Mouse (Mus musculus) forebrain, embryonic 14.5 days (tissue): Measurements from ENCODE around the gene Fmo1. TPM values are rescaled to one million over a fixed set of nuclear protein-coding genes. Genes with fewer than 3 reads are reported as not detected.

Experiments
- ATAC-seq: fragments of 200-750 bp; cut with Nextera tagmentation; 2 replicates; pipeline ENCODE4 v1.8.0; 2017; ENCODE audit warnings: mild to moderate bottlenecking, moderate library complexity
- DNase-seq: peaks from one replicate; pipeline ENCODE4 v3.0.0-alpha.2; 2015; ENCODE audit warnings: low spot score
- H3K27ac ChIP-seq: fragments of 300-500 bp; sonication (generic); 2 replicates; pipeline ENCODE4 v1.5.1; 2014; ENCODE audit warnings: low read depth, mild to moderate bottlenecking, control low read depth, low read length, moderate library complexity
- H3K27me3 ChIP-seq: fragments of 300-500 bp; sonication (generic); replicated peaks from 2 replicates; pipeline ENCODE4 v1.6.1; 2014; ENCODE audit warnings: low read length, control low read depth, mixed read lengths; ENCODE audit not compliant: control insufficient read depth, insufficient read depth
- H3K36me3 ChIP-seq: fragments of 300-500 bp; sonication (generic); 2 replicates; pipeline ENCODE4 v1.6.1; 2014; ENCODE audit warnings: low read length, control low read depth; ENCODE audit not compliant: control insufficient read depth, insufficient read depth
- H3K4me1 ChIP-seq: fragments of 300-500 bp; sonication (generic); 2 replicates; pipeline ENCODE4 v1.6.1; 2014; ENCODE audit warnings: antibody characterized with exemption, low read length, control low read depth; ENCODE audit not compliant: control insufficient read depth, insufficient read depth
- H3K4me2 ChIP-seq: fragments of 300-500 bp; sonication (generic); 2 replicates; pipeline ENCODE4 v1.6.1; 2014; ENCODE audit warnings: mild to moderate bottlenecking, control low read depth, low read length
- H3K4me3 ChIP-seq: fragments of 300-500 bp; sonication (generic); 2 replicates; pipeline ENCODE4 v1.5.1; 2014; ENCODE audit warnings: low read depth, low read length, control low read depth
- H3K9ac ChIP-seq: fragments of 300-500 bp; sonication (generic); 2 replicates; pipeline ENCODE4 v1.6.1; 2014; ENCODE audit warnings: mild to moderate bottlenecking, low read length, control low read depth, moderate library complexity
- H3K9me3 ChIP-seq: fragments of 300-500 bp; sonication (generic); replicated peaks from 2 replicates; pipeline ENCODE4 v1.6.1; 2016; ENCODE audit warnings: low read length, control low read depth, mixed read lengths; ENCODE audit not compliant: control insufficient read depth
- WGBS: fragments of 180-500 bp; shearing (Covaris S2); extraction: QIAGEN DNeasy Blood & Tissue Kit; methylation state at CpG from one replicate; pipeline ENCODE4 v1.1.7; 2014; 5-methylcytosine and 5-hydroxymethylcytosine counted together
- polyA plus RNA-seq: library from polyadenylated mRNA; unstranded; fragments of >200 nt; fragmentation: Nextera tagmentation; extraction: Ambion mirVana; gene quantifications from 2 replicates; pipeline ENCODE4 v1.2.1, GENCODE M21; 2014

Fmo1 gene
- polyA plus RNA-seq = 18.1 and 24.8 TPM in 2 replicates

DNA sequence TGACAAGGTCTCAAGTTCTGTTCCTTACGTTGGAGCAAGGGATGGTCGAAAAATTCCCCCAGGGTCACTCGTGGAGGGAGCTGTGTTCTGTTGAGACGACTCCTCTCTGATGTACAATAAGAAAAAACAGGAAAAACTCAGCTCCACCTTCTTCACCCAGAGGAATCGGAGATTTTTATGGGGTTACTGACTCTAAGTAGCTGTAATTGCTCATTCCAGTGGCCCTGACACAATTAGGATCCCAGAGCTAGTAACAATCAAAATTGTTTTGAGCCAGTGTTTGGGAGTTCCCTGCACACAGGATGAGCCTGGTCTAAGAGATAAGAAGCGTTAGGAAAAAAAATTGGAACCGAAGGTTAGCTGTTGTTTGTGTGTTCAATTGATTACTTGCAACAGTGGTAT, at the start of gene Fmo1:
Fmo1 (minus strand) TSS at position 331 of the 402 bp plus-strand sequence.
- H3K4me2 ChIP-seq = no peak within 1 kb of the TSS
- DNase-seq (no peak), ATAC-seq (no peak)
- H3K9ac ChIP-seq = no peak within 1 kb of the TSS
- H3K36me3 ChIP-seq = no peaks in the 10 kb centered on the region
- no peaks in the 10 kb centered on the region for H3K9me3 ChIP-seq
- WGBS = 80% methylated on average over 7 of the region's 7 CpGs
- H3K27me3 ChIP-seq = no peaks in the 10 kb centered on the region
- H3K4me3 ChIP-seq = no peak within 1 kb of the TSS
- no peak within 1 kb of the TSS for H3K27ac ChIP-seq
- no peaks in the 10 kb centered on the region for H3K4me1 ChIP-seq

DNA sequence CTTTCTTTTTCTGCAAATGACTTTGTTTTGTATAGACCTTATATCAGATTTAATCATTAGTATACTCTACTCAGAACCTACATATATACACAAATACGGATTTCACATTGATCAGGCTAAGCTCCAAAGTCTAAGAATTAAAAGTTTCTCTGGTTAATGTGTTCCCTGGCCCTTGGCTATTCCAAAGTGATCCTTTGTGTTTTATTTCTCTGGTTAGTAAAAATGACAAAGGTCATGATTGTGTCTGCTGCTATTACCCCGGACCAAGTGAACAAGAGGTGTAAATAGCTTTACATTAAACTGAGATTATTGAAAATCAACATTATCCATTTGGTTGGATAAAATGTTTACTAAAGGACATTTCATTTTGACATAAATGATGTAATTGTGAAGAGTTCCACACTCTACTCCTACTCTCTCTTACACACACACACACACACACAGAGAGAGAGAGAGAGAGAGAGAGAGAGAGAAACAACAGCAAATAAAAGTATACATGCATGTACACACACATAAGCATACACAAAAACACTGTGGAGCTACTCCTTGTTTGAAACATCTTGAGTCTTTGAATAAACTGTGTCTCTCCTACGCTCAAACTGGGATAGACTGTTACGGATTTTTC, 48.6 kb upstream of the Fmo1 start:
- H3K9me3 ChIP-seq = no peaks in the 10 kb centered on the region
- H3K4me2 ChIP-seq = no peak overlapping the region
- no peak overlapping the region for H3K9ac ChIP-seq
- no peak overlapping the region for H3K27ac ChIP-seq
- WGBS = 88% methylated on average over 4 of the region's 4 CpGs
- no peaks in the 10 kb centered on the region for H3K27me3 ChIP-seq
- no peaks in the 10 kb centered on the region for H3K4me1 ChIP-seq
- DNase-seq (no peak), ATAC-seq (no peak)
- H3K36me3 ChIP-seq = no peaks in the 10 kb centered on the region
- H3K4me3 ChIP-seq = no peak overlapping the region

DNA sequence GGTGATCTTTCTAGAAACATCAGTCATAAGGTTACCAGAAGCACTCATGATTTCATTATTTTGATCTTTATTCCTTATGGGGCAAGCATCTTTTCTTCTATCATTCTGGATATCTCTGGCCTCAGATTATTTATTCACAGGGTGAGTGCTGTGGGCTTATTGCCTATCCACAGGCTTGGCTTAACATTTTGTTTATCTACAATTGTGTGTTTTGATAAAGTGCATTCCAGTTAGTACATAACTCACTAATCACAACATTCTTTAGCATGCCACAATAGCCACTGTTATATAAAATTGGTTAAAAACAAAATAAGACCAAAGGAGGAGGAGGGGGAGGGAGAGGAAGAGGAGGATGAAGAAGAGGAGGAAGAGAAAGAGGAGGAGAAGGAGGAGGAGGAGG, 45.7 kb upstream of the Fmo1 start:
- no peak overlapping the region for H3K9ac ChIP-seq
- DNase-seq (no peak), ATAC-seq (no peak)
- no peaks in the 10 kb centered on the region for H3K27me3 ChIP-seq
- no peak overlapping the region for H3K4me2 ChIP-seq
- no peaks in the 10 kb centered on the region for H3K4me1 ChIP-seq
- H3K9me3 ChIP-seq = no peaks in the 10 kb centered on the region
- H3K4me3 ChIP-seq = no peak overlapping the region
- H3K27ac ChIP-seq = no peak overlapping the region
- no peaks in the 10 kb centered on the region for H3K36me3 ChIP-seq

DNA sequence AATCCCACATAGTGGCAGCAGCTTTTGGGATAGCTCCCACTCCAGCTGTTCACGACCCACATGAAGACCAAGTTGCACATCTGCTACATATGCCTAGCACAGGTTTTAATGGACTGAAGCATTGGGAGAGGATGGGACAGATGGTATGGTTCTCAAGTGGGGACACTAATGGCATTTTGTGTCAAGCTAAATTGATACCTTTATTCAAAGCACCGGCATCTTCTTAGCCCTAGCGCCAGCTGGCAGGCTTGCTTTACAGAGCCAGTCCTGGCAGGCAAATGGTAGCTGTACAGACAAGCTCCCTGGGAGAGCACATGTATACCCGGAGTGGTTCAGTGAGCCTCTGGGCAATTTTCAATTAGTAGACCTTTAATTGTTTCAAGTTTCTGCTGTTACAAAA, 35.5 kb upstream of the Fmo1 start:
- Histone ChIP-seq H3K4me1 (no peaks in the 10 kb centered on the region; the same call in 1 of the 2 replicates), H3K9me3 (no peaks in the 10 kb centered on the region), H3K36me3 (no peaks in the 10 kb centered on the region), H3K4me3 (no peak overlapping the region), H3K27ac (no peak overlapping the region), H3K9ac (no peak overlapping the region), H3K4me2 (no peak overlapping the region), H3K27me3 (no peaks in the 10 kb centered on the region)
- ATAC-seq = peak; percentile 84
- DNase-seq = peak; percentile 68
- WGBS = 46% methylated on average over 4 of the region's 4 CpGs

DNA sequence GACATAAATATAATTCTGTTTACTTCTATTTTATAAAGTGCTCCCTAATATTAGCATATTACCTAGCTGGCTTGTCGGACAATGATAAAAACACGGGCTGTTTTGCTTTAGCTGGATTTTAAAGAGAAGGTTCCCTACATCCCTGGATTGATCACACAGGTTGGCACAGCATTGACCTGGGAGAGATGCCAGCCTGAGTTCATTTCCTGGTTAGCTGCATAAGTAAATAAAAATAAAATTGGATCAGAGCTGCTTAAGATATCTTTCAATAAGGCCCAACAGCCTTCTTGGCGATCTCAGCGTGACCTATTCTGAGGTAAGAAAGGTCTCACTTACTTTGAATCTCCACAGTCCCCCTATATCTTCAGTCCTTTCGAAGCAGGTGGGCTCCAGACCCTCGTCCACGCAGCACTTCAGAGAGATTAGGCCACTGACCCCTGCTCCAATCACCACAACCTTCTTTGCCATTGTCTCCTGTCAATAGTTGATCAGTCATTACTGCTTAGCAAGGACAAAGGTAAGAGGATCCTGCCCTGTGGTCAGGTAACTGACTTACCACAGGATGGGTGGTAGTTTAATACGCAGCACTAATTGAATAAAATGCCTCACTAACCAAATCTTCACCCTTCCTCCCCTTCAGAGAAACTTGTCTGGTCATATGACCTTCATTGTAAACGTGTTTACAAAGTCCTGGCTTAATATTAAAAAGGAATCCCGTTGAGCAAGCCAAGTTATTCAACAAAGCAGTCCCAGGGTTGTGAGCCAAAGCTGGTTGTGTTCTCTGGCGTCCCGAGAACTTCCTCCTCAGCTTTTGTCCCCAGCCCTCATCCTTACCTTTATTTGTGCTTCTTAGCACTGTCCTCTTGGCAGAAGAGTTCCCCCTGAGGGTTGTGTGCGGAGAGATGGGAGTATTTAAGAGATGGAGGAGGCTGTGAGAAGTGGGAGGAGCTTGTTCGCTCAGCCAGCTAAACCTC, 31.7 kb upstream of the Fmo1 start, which contains the start of gene Fmo2:
Fmo2 (minus strand) TSS at position 889 of the 974 bp plus-strand sequence.
- H3K9ac ChIP-seq = no peak within 1 kb of the TSS
- DNase-seq (no peak), ATAC-seq (no peak)
- H3K4me2 ChIP-seq = no peak within 1 kb of the TSS
- H3K27me3 ChIP-seq = no peaks in the 10 kb centered on the region
- H3K9me3 ChIP-seq = no peaks in the 10 kb centered on the region
- no peaks in the 10 kb centered on the region for H3K36me3 ChIP-seq
- H3K4me1 ChIP-seq = no peaks in the 10 kb centered on the region; the same call in 1 of the 2 replicates
- no peak within 1 kb of the TSS for H3K4me3 ChIP-seq
- WGBS = 64% methylated on average over 14 of the region's 14 CpGs
- no peak within 1 kb of the TSS for H3K27ac ChIP-seq

DNA sequence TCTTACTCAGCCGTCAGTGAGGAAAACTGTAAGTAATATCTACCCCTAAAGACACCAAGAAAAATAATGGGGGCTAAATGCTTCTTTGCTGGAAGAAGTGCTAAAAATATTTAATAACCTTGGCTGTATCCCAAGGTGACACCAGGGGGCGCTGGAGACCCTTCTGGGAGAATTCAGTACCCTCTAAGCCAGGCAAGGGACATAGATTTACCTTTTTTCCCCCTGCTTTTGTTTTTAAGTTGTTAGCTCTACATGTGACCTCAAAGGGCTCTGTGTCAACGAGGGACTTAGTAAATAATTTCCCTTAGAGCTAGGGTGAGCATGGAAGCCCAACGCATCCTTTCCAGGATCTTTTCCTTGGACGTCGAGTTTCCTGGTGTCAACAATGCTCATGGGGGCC, 29.5 kb upstream of the Fmo1 start:
- no peaks in the 10 kb centered on the region for H3K9me3 ChIP-seq
- H3K9ac ChIP-seq = no peak overlapping the region
- ATAC-seq = peak; percentile 52; the same call in 1 of the 2 replicates
- no peaks in the 10 kb centered on the region for H3K27me3 ChIP-seq
- H3K27ac ChIP-seq = no peak overlapping the region
- no peaks in the 10 kb centered on the region for H3K4me1 ChIP-seq
- no peaks in the 10 kb centered on the region for H3K36me3 ChIP-seq
- no peak overlapping the region for H3K4me2 ChIP-seq
- WGBS = 43% methylated on average over 6 of the region's 6 CpGs
- H3K4me3 ChIP-seq = no peak overlapping the region
- peak; percentile 70 for DNase-seq

DNA sequence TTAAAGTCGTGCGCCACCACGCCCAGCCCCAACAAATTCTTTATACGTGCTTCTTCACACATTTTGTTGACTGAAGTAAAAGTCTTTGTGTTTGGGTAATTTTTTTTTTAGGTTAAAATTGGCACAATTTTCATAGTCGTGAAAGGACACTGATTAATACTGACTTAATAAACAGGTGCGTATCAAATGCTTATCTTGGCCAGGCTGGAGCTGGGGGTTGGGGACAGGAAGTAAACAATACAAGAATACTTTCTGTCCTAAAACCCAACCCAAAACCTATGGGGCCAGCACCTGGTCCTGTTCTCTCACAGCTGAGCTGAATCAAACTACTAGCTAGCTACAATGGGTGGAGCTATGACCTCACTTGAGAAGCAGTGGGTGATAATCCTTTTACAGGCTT, 26.6 kb upstream of the Fmo1 start:
- ATAC-seq = no peak
- 94% methylated on average over 6 of the region's 6 CpGs for WGBS
- Histone ChIP-seq H3K4me1 (no peaks in the 10 kb centered on the region), H3K9ac (no peak overlapping the region), H3K9me3 (no peaks in the 10 kb centered on the region), H3K36me3 (no peaks in the 10 kb centered on the region), H3K27me3 (no peaks in the 10 kb centered on the region), H3K27ac (no peak overlapping the region), H3K4me3 (no peak overlapping the region), H3K4me2 (no peak overlapping the region)
- DNase-seq = no peak

DNA sequence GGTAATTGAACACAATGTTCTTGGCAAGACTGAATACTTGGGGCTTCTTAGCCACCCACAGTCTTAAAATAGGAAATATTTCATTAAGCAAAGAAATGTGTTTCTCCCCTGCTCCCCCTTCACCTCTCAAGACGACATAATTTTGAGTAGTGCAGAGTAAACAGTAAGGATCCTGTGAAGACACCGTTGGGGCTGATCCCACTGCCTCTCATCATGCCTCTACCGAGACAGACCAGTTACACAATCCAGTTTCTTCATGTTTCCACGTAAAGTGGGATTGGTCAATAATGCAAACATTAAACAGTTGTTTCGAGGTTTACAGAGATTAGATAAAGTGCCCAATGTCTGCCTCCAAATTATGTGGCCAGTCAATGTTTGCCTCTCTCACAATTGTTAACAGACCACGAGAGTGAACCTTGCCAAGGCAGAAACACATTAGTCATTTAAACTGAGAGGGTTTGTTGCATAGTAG, 25.6 kb upstream of the Fmo1 start:
- 84% methylated on average over 6 of the region's 6 CpGs for WGBS
- no peak for ATAC-seq

DNA sequence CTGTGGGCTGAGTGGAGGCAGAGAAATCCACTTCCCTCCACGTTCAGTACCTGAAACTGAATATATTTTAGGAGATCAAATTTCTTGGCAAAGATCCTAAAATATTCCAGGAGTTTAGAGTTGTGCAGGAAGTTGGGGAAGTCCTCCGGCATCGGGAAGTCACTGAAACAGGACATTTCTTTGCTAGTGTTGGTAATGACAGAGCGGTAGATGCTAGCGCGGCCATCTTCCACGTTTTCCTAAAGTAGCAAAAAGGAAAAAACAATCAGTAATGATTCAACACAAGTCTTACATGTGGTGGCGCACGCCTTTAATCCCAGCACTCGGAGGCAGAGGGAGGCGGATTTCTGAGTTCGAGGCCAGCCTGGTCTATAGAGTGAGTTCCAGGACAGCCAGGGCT, 22.2 kb upstream of the Fmo1 start:
- Histone ChIP-seq H3K36me3 (no peaks in the 10 kb centered on the region), H3K4me2 (no peak overlapping the region), H3K4me3 (no peak overlapping the region), H3K9ac (no peak overlapping the region), H3K27ac (no peak overlapping the region), H3K9me3 (no peaks in the 10 kb centered on the region), H3K27me3 (no peaks in the 10 kb centered on the region), H3K4me1 (no peaks in the 10 kb centered on the region)
- ATAC-seq (no peak), DNase-seq (no peak)
- 93% methylated on average over 12 of the region's 12 CpGs for WGBS

More for the DNA sequence above, 25.6 kb upstream of the Fmo1 start:
- H3K36me3 ChIP-seq = no peaks in the 10 kb centered on the region
- H3K4me2 ChIP-seq = no peak overlapping the region
- no peak overlapping the region for H3K9ac ChIP-seq
- no peaks in the 10 kb centered on the region for H3K9me3 ChIP-seq
- no peaks in the 10 kb centered on the region for H3K4me1 ChIP-seq
- H3K27ac ChIP-seq = no peak overlapping the region
- DNase-seq = no peak
- H3K27me3 ChIP-seq = no peaks in the 10 kb centered on the region
- H3K4me3 ChIP-seq = no peak overlapping the region
